Mouse (Mus musculus): ENCODE measurements at regions not wholly inside any gene's neighbourhood (a gene's known extent, or its start where the extent isn't known, plus 50 kb on each side); places are given as distances from the start of the nearest gene placed in this dataset.

GRCm38 (mm10) chr1:105169455-105170113 lies 186.9 kb downstream of the Rnf152 start:
- ATAC-seq, result no peak
- Histone ChIP-seq H3K9ac (replicated peaks; ENCODE audit: low read depth) (no peak overlapping the region), H3K4me3 (ENCODE audit: low read depth, low read length) (no peak overlapping the region), H3K4me2 (replicated peaks; ENCODE audit: low read depth, low read length) (no peak overlapping the region), H3K27me3 (replicated peaks; ENCODE audit: insufficient read depth, low read length) (no peaks in the 10 kb centered on the region), H3K9me3 (ENCODE audit: low read length) (no peaks in the 10 kb centered on the region), H3K27ac (ENCODE audit: low read length) (no peak overlapping the region), H3K4me1 (ENCODE audit: insufficient read depth, low read depth, low read length) (0 out of 2 replicates have a peak, but pooled peaks cover 4% of the 10 kb centered on the region), H3K36me3 (ENCODE audit: insufficient read depth, low read length) (no peaks in the 10 kb centered on the region)
- TF ChIP-seq EP300 (IDR thresholded peaks at IDR 0.05), result no peak
- TF ChIP-seq CTCF (IDR thresholded peaks at IDR 0.05), result no peak
- 70% methylated on average over 1 of the region's 1 CpGs for WGBS
- no peak for DNase-seq (ENCODE audit: low spot score)

- H3K9ac ChIP-seq (replicated peaks; ENCODE audit: low read depth), result no peak overlapping the region
- 0 out of 2 replicates have a peak, but pooled peaks cover 4% of the 10 kb centered on the region for H3K4me1 ChIP-seq (ENCODE audit: insufficient read depth, low read depth, low read length)
- H3K27ac ChIP-seq (ENCODE audit: low read length), result no peak overlapping the region
- no peak overlapping the region for H3K4me2 ChIP-seq (replicated peaks; ENCODE audit: low read depth, low read length)
- peak; percentile 49; the same call in 1 of the 2 replicates for TF ChIP-seq EP300 (IDR thresholded peaks at IDR 0.05)
- TF ChIP-seq CTCF (IDR thresholded peaks at IDR 0.05), result no peak
- no peaks in the 10 kb centered on the region for H3K9me3 ChIP-seq (ENCODE audit: low read length)
- H3K27me3 ChIP-seq (replicated peaks; ENCODE audit: insufficient read depth, low read length), result no peaks in the 10 kb centered on the region
- 54% methylated on average over 1 of the region's 1 CpGs for WGBS
- ATAC-seq (peak; percentile 62; the same call in 1 of the 2 replicates), DNase-seq (ENCODE audit: low spot score) (peak; percentile 51)
- no peak overlapping the region for H3K4me3 ChIP-seq (ENCODE audit: low read depth, low read length)
- no peaks in the 10 kb centered on the region for H3K36me3 ChIP-seq (ENCODE audit: insufficient read depth, low read length)
These were observed 187.7 kb downstream of the Rnf152 start for GRCm38 (mm10) chr1:105168808-105169207.

- Histone ChIP-seq H3K4me1 (ENCODE audit: insufficient read depth, low read depth, low read length) (no peaks in the 10 kb centered on the region), H3K9ac (replicated peaks; ENCODE audit: low read depth) (no peak overlapping the region), H3K27ac (ENCODE audit: low read length) (no peak overlapping the region), H3K4me2 (replicated peaks; ENCODE audit: low read depth, low read length) (no peak overlapping the region), H3K9me3 (ENCODE audit: low read length) (no peaks in the 10 kb centered on the region), H3K27me3 (replicated peaks; ENCODE audit: insufficient read depth, low read length) (no peaks in the 10 kb centered on the region), H3K4me3 (ENCODE audit: low read depth, low read length) (no peak overlapping the region), H3K36me3 (ENCODE audit: insufficient read depth, low read length) (no peaks in the 10 kb centered on the region)
- ATAC-seq (no peak), DNase-seq (ENCODE audit: low spot score) (no peak)
- TF ChIP-seq EP300 (IDR thresholded peaks at IDR 0.05) (peak; percentile 10; the same call in 1 of the 2 replicates), CTCF (IDR thresholded peaks at IDR 0.05) (no peak)
- 38% methylated on average over 2 of the region's 2 CpGs for WGBS
These were observed 198.9 kb downstream of the Rnf152 start for GRCm38 (mm10) chr1:105157459-105158124.

- TF ChIP-seq EP300 (IDR thresholded peaks at IDR 0.05) (peak; percentile 55), CTCF (IDR thresholded peaks at IDR 0.05) (no peak)
- no peak overlapping the region for H3K4me2 ChIP-seq (replicated peaks; ENCODE audit: low read depth, low read length)
- no peak overlapping the region for H3K9ac ChIP-seq (replicated peaks; ENCODE audit: low read depth)
- H3K36me3 ChIP-seq (ENCODE audit: insufficient read depth, low read length), result no peaks in the 10 kb centered on the region
- no peaks in the 10 kb centered on the region for H3K27me3 ChIP-seq (replicated peaks; ENCODE audit: insufficient read depth, low read length)
- ATAC-seq, result peak; percentile 79
- H3K4me3 ChIP-seq (ENCODE audit: low read depth, low read length), result no peak overlapping the region
- H3K27ac ChIP-seq (ENCODE audit: low read length), result no peak overlapping the region
- no peaks in the 10 kb centered on the region for H3K9me3 ChIP-seq (ENCODE audit: low read length)
- peak; percentile 12 for DNase-seq (ENCODE audit: low spot score)
- WGBS, result 59% methylated on average over 6 of the region's 6 CpGs
- no peaks in the 10 kb centered on the region for H3K4me1 ChIP-seq (ENCODE audit: insufficient read depth, low read depth, low read length)
These were observed 204.2 kb downstream of the Rnf152 start for GRCm38 (mm10) chr1:105152175-105152828.

GRCm38 (mm10) chr1:105151466-105151846 lies 205.1 kb downstream of the Rnf152 start:
- H3K9me3 ChIP-seq (ENCODE audit: low read length), result no peaks in the 10 kb centered on the region
- no peak overlapping the region for H3K4me2 ChIP-seq (replicated peaks; ENCODE audit: low read depth, low read length)
- H3K4me1 ChIP-seq (ENCODE audit: insufficient read depth, low read depth, low read length), result no peaks in the 10 kb centered on the region
- TF ChIP-seq EP300 (IDR thresholded peaks at IDR 0.05) (no peak), CTCF (IDR thresholded peaks at IDR 0.05) (no peak)
- no peak overlapping the region for H3K9ac ChIP-seq (replicated peaks; ENCODE audit: low read depth)
- no peak overlapping the region for H3K27ac ChIP-seq (ENCODE audit: low read length)
- no peaks in the 10 kb centered on the region for H3K27me3 ChIP-seq (replicated peaks; ENCODE audit: insufficient read depth, low read length)
- H3K36me3 ChIP-seq (ENCODE audit: insufficient read depth, low read length), result no peaks in the 10 kb centered on the region
- WGBS, result 73% methylated on average over 1 of the region's 1 CpGs
- no peak for DNase-seq (ENCODE audit: low spot score)
- ATAC-seq, result peak; percentile 65
- no peak overlapping the region for H3K4me3 ChIP-seq (ENCODE audit: low read depth, low read length)
